Mouse (Mus musculus) gastrocnemius, postnatal 25 days (tissue): ENCODE results near the gene Bdh2. TPM values are rescaled to one million over a fixed set of nuclear protein-coding genes. Genes with fewer than 3 reads are reported as not detected.

Source experiments
- total RNA-seq, 2 experiments: library from RNA; stranded (reverse); gene quantifications; 1 replicate in 1 of 2; 2 replicates in 1 of 2; pipeline ENCODE4 v1.2.3; 2021

Gene Bdh2
- total RNA-seq, 2 experiments from 2014 or later: 2.3 to 3.1 TPM

Other genes starting within 250 kb of the Bdh2 start
- gene Cenpe, start 68.7 kb upstream of the Bdh2 start, total RNA-seq: under 1 TPM; 0.33 to 0.54 TPM
- under 1 TPM; 0.18 to 0.43 TPM for gene Slc9b2, start 26.5 kb downstream of the Bdh2 start, total RNA-seq
- not detected for gene Slc9b1, start 66.8 kb downstream of the Bdh2 start, total RNA-seq
- gene Cisd2, start 142.7 kb downstream of the Bdh2 start, total RNA-seq: 10 to 100 TPM; 27.9 to 29.2 TPM
- gene Ube2d3, start 156.9 kb downstream of the Bdh2 start, total RNA-seq: 100 to 1,000 TPM; 281 to 301 TPM
- 1 to 10 TPM; 4.1 to 4.7 TPM for gene Manba, start 204.4 kb downstream of the Bdh2 start, total RNA-seq